13 mouse cellular contexts compared by ENCODE assay signal in genomic region chr7:90312151-90312883, GRCm38 (mm10). TPM values are rescaled to one million over a fixed set of nuclear protein-coding genes. Genes with fewer than 3 reads are reported as not detected.
DNase-seq lines count a peak whose midpoint lies in the region; ATAC-seq and TF ChIP-seq lines count a peak whose summit lies in the region.
"Had no signal": no experiment of that assay in that cellular context is flagged by ENCODE, and none has a peak within 500 bp of the region (broad histone marks: within the 10 kb centered on the region; RNA-seq: fewer than 3 reads in every experiment).

No protein-coding gene starts in this region.

- TF ChIP-seq CTCF in lung, postnatal 0 days (IDR thresholded peaks at IDR 0.05): no peak

- no peaks in the 10 kb centered on the region for H3K27me3 ChIP-seq in lung, postnatal 0 days (replicated peaks; ENCODE audit: insufficient read depth, low read length)

- 17% methylated on average over 7 of the region's 7 CpGs for WGBS in lung, postnatal 0 days

- H3K4me2 ChIP-seq in lung, postnatal 0 days (replicated peaks; ENCODE audit: low read depth, low read length): no peak overlapping the region

- peak; percentile 13 for DNase-seq in heart, adult 8-10 months (ENCODE audit: low spot score)
- no peak for DNase-seq in heart, postnatal 25 days (ENCODE audit: low spot score)
- peak; percentile 11 to 17 for DNase-seq in urinary bladder, postnatal 36 days (ENCODE audit: low spot score in 2 of 2)
- no peak for DNase-seq in urinary bladder, postnatal 25 days (ENCODE audit: low spot score)
- DNase-seq in lung, postnatal 0 days (ENCODE audit: low spot score): peak; percentile 16
- no peak for DNase-seq in c-Kit-positive CD71-positive TER-119-positive erythroid progenitor cells, embryonic 14.5 days (ENCODE audit: low spot score)
- no peak for DNase-seq in cerebellum, adult 11 months
- no peak for DNase-seq in frontal cortex, postnatal 10 days (ENCODE audit: low spot score in 2 of 2)
- DNase-seq: cerebellum, postnatal 14 days; layer of hippocampus, adult 9-11 months had no signal

- H3K4me3 ChIP-seq in lung, postnatal 0 days (ENCODE audit: low read depth, low read length): no peak overlapping the region

- H3K9ac ChIP-seq in lung, postnatal 0 days (replicated peaks; ENCODE audit: low read depth): no peak overlapping the region

- intact Hi-C loops in heart, postnatal 25 days (cut with DNase I): no loop called here

- H3K4me1 ChIP-seq in lung, postnatal 0 days (ENCODE audit: insufficient read depth, low read depth, low read length): peaks cover 8% of the 10 kb centered on the region; the same call in 1 of the 2 replicates

- H3K27ac ChIP-seq in lung, postnatal 0 days (ENCODE audit: low read length): no peak overlapping the region

- H3K36me3 ChIP-seq in lung, postnatal 0 days (ENCODE audit: insufficient read depth, low read length): no peaks in the 10 kb centered on the region

- ATAC-seq in lung, postnatal 0 days: peak; percentile 63

- H3K9me3 ChIP-seq in lung, postnatal 0 days (ENCODE audit: low read length): no peaks in the 10 kb centered on the region

- TF ChIP-seq EP300 in lung, postnatal 0 days (IDR thresholded peaks at IDR 0.05): no peak

RNA-seq across cellular contexts. Expression of gene Sytl2, which starts 10.3 kb away (rescaled TPM):
- total RNA-seq in heart, adult 8-10 months (2022): 1 to 10 TPM; 1.6 to 2.8 (median 2.2) TPM
- 1 to 10 TPM; 2.5 to 3.2 TPM for total RNA-seq in heart, postnatal 25 days (2021)
- polyA plus RNA-seq in lung, postnatal 0 days (2015; fragmentation: Nextera tagmentation; extraction: Ambion mirVana): 7.4 and 8.0 TPM in 2 replicates

RNA-seq across cellular contexts. Expression of gene Ccdc83, which starts 46.7 kb away (rescaled TPM):
- total RNA-seq in heart, adult 8-10 months (2022): under 1 TPM in 1 of 4 experiments, not detected in 3; 0.37 TPM
- total RNA-seq in heart, postnatal 25 days (2021): under 1 TPM in 1 of 2 experiments, not detected in 1; 0.29 TPM
- 0.57 and 0.64 TPM in 2 replicates for polyA plus RNA-seq in lung, postnatal 0 days (2015; fragmentation: Nextera tagmentation; extraction: Ambion mirVana)
- total RNA-seq: liver, adult 2 months; neutrophil, adult 5-6 weeks had no signal
- polyA plus RNA-seq: hindbrain, embryonic 11.5 days; liver, adult 2 months had no signal

Comparison
In these comparisons a context has a peak if more than half of its experiments do, and no peak if none do; other contexts are left out.
1. DNase-seq: peak in heart, adult 8-10 months (single experiment), urinary bladder, postnatal 36 days (2 of 2) and lung, postnatal 0 days (single experiment); none in heart, postnatal 25 days (single experiment), urinary bladder, postnatal 25 days (single experiment), c-Kit-positive CD71-positive TER-119-positive erythroid progenitor cells, embryonic 14.5 days (single experiment), cerebellum, adult 11 months (single experiment) and frontal cortex, postnatal 10 days (0 of 2).